Mouse (Mus musculus) cerebellum, postnatal 10 days (tissue): ENCODE measurements around the gene M6pr.
"Not testable (repeated sequence)": the region's sequence is repeated elsewhere in the genome, so short reads cannot be mapped to it uniquely, and the experiment has no call there.

Experiments used
- DNase-seq, 2 experiments: peaks; one replicate each; pipeline ENCODE4 v3.0.0; 2021; ENCODE audit warnings: mixed read lengths in 2 of 2

Gene M6pr

GRCm38 (mm10) chr6:122343719-122344118 lies 35.2 kb downstream of the M6pr start:
- DNase-seq = no peak

DNA sequence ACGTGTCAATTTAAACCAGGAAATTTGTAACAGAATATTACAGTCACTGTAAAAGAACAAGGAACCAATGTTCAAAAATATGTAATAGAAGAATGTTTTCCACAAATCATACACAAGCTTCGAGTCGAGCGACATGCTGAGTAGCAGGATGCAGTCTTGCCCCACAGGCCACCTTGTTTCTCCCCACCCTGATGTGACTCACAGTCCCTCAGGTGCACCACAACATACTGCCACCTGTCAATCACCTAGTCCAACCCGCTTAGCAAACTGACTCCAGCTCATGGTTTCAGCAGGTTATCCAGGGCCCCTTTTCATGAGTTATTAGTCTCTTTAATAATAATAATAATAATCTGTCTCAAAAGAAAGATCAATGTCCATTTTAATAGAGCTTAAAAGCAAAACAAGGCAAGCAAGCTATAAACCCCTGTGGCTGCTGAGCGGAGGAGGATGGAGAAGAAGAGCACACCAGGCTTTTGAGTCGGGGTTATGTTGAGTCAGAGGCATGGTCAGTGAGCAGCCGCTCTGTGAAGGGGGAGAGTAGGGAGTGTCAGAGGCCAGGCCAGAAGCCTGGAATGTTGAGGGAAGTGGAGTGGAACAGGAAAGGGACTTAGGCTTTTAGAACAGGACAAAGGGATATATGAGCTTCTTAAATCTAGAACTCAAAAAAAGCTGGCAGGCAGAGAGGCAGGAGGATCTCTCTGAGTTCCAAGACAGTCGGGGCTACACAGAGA lies 36.0 kb downstream of the M6pr start:
- no peak for DNase-seq

- DNase-seq = no peak
Observed at GRCm38 (mm10) chr6:122345731-122346130, 37.2 kb downstream of the M6pr start.

DNA sequence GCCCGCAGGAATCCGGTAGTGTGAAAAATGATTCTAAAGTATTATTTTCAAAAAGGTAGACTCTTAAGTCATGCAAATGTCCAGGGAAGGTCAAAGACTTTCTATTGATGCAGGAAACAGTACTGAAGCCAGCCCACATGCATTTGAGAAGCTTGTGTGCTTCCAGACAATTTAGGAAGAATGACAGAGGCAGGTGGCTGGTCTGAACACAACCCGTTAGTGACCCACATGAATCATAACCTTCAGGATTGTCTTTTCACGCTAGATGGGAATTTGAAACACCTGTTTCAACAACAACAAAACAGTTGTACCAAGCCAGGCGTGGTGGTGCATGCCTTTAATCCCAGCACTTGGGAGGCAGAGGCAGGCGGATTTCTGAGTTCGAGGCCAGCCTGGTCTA lies 37.9 kb downstream of the M6pr start:
- DNase-seq = no peak

DNA sequence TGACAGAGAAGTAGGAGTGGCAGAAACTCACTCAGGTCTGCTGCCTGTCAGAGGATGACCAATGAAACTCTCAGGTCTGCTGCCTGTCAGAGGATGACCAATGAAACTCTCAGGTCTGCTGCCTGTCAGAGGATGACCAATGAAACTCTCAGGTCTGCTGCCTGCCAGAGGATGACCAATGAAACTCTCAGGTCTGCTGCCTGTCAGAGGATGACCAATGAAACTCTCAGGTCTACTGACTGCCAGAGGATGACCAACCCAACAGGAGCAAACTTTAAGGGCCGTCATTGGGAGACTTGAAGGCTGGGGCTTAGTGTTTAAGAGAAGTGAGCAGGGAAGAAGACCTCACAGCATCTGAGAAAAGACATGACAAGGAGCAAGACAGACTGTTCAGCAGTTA lies 38.8 kb downstream of the M6pr start:
- DNase-seq = not testable (repeated sequence)

DNA sequence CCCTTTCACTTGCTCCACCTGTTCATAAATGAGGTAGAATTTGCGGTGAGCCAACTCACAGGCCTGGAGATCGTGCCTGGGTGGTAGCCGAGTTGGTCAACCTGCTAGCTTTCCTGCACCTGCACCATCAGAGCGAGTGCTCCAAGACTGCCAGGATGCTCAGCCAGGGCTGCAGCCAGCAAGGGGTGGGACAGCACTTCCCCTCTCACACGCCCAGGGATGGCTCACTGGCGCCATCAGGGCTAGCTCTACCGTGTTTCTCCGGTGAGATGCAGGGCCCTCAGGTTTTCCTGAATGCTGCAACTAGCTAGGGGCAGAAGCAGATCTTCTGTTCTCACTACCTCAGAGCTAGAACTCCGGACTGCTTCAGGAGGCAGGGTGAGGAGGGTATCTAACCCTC lies 47.4 kb downstream of the M6pr start:
- no peak for DNase-seq

DNA sequence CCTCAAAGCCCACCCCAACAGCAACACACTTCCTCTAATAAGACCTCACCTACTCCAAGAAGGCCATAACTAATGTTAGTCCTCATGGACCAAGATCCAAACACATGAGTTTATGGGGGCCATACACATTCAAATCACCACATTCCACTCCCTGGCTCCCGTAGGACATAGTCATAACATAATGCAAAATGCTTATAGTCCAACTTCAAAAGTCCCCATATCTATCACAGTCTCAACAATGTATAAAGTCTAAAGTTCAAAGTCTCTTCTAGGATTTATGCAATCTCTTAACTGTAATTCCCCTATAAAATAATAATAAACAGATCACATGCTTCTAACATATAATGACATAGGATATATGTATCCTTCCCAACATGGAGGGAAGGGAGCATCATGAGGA lies 48.6 kb downstream of the M6pr start:
- DNase-seq = no peak

GRCm38 (mm10) chr6:122365706-122366105 lies 57.2 kb downstream of the M6pr start:
- no peak for DNase-seq

- DNase-seq = no peak
Observed at GRCm38 (mm10) chr6:122366287-122366686, 57.8 kb downstream of the M6pr start.

DNA sequence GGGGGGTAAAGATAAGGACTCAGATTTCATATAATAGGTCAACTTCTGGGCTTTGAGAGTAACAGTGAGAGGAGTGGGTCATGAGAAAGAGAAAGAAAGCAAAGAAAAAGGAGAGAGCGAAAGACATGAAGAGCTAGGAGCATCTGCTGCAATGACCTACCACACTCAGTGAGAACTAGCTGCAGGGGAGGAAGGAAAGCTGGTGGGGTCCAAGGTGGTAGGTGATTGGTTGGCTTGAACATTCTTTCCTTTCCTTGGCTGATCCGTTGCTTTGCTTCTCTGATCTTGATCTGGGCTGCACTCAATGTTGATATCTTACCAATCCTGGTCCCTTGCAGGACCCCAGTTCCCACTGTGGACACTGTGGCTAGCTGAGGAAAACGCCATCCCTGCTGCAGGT lies 58.5 kb downstream of the M6pr start:
- no peak for DNase-seq
